Mouse (Mus musculus) spleen, adult 2 months (tissue): Measurements from ENCODE around the gene Rpl27a. TPM values are rescaled to one million over a fixed set of nuclear protein-coding genes. Genes with fewer than 3 reads are reported as not detected.

ENCODE experiments used
- DNase-seq, 2 experiments: peaks; one replicate each; pipeline versions ENCODE4 v3.0.0 to v3.0.0-alpha.2; 2012 to 2021; ENCODE audit warnings: low spot score in 2 of 2, low read depth in 1 of 2
- H3K27ac ChIP-seq: fragments of 200-500 bp; 2 replicates; pipeline ENCODE4 v1.5.1; 2012; ENCODE audit warnings: low read length, inconsistent platforms; ENCODE audit not compliant: insufficient read depth
- H3K27me3 ChIP-seq: fragments of 200-500 bp; 2 replicates; pipeline ENCODE4 v1.6.1; 2012; ENCODE audit warnings: mild to moderate bottlenecking, moderate library complexity, low read length, inconsistent platforms; ENCODE audit not compliant: control insufficient read depth, insufficient read depth
- H3K36me3 ChIP-seq: fragments of 200-500 bp; 2 replicates; pipeline ENCODE4 v1.6.1; 2012; ENCODE audit warnings: mild to moderate bottlenecking, low read length, inconsistent platforms; ENCODE audit not compliant: control insufficient read depth, insufficient read depth
- H3K4me1 ChIP-seq: fragments of 200-500 bp; 2 replicates; pipeline ENCODE4 v1.6.1; 2011; ENCODE audit warnings: inconsistent platforms; ENCODE audit not compliant: control insufficient read depth, insufficient read depth, insufficient read length
- H3K4me3 ChIP-seq: fragments of 200-500 bp; 2 replicates; pipeline ENCODE4 v1.5.1; 2011; ENCODE audit warnings: mild to moderate bottlenecking, inconsistent platforms; ENCODE audit not compliant: insufficient read depth, insufficient read length; ENCODE audit errors: extremely low read depth
- CTCF ChIP-seq: fragments of 200-500 bp; IDR thresholded peaks from 2 replicates; pipeline ENCODE4 v1.5.1; 2011; ENCODE audit warnings: mild to moderate bottlenecking, inconsistent platforms; ENCODE audit not compliant: insufficient read depth, insufficient read length, insufficient replicate concordance; ENCODE audit errors: extremely low read depth
- POLR2A ChIP-seq: fragments of 200-500 bp; IDR thresholded peaks from 2 replicates; pipeline ENCODE4 v1.6.1; 2011; ENCODE audit warnings: low read depth, low read length, inconsistent platforms
- WGBS: fragments of 180-500 bp; shearing (Covaris S2); methylation state at CpG from one replicate; pipeline ENCODE4 v1.1.7; 2018; 5-methylcytosine and 5-hydroxymethylcytosine counted together
- polyA plus RNA-seq: library from polyadenylated mRNA; depleted of rRNA; stranded (reverse); fragments of >200 nt; gene quantifications from 2 replicates; pipeline ENCODE4 v1.2.3, GENCODE M21; 2012

The Rpl27a gene
- polyA plus RNA-seq, 1 experiment: 545 TPM

DNA sequence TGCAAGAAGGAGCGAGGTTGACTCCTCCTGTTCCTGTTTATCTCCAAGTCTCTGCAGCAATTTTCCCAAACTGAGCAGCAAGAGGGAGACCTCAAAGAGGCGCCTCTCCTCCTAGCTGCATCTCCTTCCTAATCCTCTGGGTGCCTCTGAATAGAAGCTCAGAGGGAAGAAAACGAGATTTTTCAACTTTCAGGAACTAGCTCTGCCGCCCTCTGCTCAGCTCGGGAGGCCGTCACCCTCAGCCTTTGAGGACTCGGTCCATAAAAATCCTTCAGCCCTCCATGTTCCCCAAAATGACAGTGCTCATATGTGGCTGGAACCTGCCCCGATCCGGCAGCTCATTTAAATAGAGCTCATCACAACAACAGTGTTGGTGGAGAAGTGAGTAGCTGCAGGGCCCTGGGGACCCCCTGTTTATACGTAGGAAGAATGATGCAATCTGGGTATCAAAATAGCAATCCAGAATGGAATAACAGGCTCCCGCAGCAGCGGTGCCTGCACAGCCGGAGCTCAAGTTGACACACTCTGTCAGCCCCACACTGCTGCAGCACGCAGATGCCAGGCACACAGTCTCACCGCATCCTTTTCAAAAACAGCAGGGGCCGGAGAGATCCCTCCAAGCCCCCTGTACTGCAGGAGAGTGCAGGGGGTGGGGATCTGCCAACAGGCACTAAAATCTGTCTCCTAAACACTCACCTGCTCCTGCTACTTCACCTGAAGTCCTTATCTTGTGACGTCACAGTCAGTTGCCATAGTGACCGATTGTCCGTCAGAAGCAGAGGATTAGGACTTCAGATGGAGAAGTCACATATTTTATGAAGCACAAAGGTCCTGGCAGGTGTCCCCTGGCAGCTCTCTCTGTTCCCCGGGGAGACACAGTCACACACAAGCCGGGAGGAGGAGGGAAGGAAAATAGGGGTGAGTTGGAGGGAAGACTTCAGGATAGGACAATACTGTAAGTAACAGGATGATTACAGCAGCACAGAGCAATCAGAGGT is 25.3 kb upstream of the Rpl27a start:
- no peak for TF ChIP-seq POLR2A
- TF ChIP-seq CTCF: no peak
- no peak overlapping the region for H3K4me3 ChIP-seq
- H3K36me3 ChIP-seq: no peaks in the 10 kb centered on the region
- H3K27ac ChIP-seq: no peak overlapping the region
- H3K4me1 ChIP-seq: no peaks in the 10 kb centered on the region
- WGBS: 64% methylated on average over 21 of the region's 21 CpGs
- no peaks in the 10 kb centered on the region for H3K27me3 ChIP-seq
- no peak for DNase-seq

DNA sequence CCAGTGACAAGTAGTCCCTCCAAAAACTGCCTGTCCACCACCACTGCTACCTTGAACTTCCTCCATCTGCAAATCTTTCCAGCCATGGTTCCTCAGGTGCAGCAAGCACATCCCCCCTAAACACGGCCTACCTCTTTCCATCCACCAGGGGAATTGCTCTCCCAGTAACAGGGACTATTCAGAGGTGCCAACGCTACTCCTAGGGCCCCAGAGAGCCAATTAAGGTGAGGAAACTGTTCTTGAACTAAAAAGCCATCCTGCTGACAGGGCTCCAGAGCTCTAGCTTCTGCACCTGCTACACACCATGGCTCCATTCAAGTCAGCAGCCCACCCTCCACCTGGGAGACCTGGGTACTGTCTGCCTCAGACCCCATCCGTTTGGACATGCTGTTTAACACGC is 21.4 kb upstream of the Rpl27a start:
- 86% methylated on average over 4 of the region's 4 CpGs for WGBS
- Histone ChIP-seq H3K4me1 (no peaks in the 10 kb centered on the region), H3K36me3 (no peaks in the 10 kb centered on the region), H3K27me3 (no peaks in the 10 kb centered on the region), H3K4me3 (no peak overlapping the region), H3K27ac (no peak overlapping the region)
- no peak for TF ChIP-seq POLR2A
- TF ChIP-seq CTCF: no peak
- DNase-seq: no peak

DNA sequence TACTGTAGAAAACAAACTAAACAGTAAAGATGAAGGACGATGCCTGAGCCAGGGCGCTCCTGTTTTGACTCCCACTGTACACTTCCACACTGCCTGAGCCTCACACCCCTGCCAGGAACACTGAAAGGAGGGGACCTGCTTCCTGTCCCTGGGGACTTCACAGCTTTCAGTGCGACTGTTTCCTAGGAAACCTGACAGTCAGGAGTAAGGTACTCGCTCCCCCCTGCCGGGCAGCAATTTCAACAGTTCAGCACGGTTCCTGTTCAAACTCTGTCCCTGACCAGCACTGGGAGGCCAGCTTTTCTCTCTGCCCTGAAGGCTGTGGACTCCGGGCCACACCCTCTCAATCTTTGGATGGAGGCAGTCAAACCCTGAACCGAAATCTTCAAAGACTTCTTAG is 11.8 kb upstream of the Rpl27a start:
- Histone ChIP-seq H3K27me3 (no peaks in the 10 kb centered on the region), H3K27ac (no peak overlapping the region), H3K4me3 (no peak overlapping the region), H3K4me1 (no peaks in the 10 kb centered on the region), H3K36me3 (no peaks in the 10 kb centered on the region)
- WGBS: 27% methylated on average over 8 of the region's 8 CpGs
- TF ChIP-seq CTCF: no peak
- no peak for TF ChIP-seq POLR2A
- DNase-seq: no peak

GRCm38 (mm10) chr7:109507572-109507971 is 11.4 kb upstream of the Rpl27a start:
- Histone ChIP-seq H3K27ac (no peak overlapping the region), H3K4me3 (no peak overlapping the region), H3K36me3 (no peaks in the 10 kb centered on the region), H3K4me1 (no peaks in the 10 kb centered on the region), H3K27me3 (no peaks in the 10 kb centered on the region)
- WGBS: 74% methylated on average over 9 of the region's 9 CpGs
- no peak for TF ChIP-seq CTCF
- TF ChIP-seq POLR2A: no peak
- no peak for DNase-seq

GRCm38 (mm10) chr7:109508034-109508433 is 10.9 kb upstream of the Rpl27a start, which contains the start of gene Trim66:
Gene Trim66 (minus strand): TSS chr7:109508134.
- no peak for DNase-seq
- Histone ChIP-seq H3K4me1 (no peaks in the 10 kb centered on the region), H3K36me3 (no peaks in the 10 kb centered on the region), H3K27ac (no peak within 1 kb of the TSS), H3K4me3 (no peak within 1 kb of the TSS), H3K27me3 (no peaks in the 10 kb centered on the region)
- TF ChIP-seq POLR2A: no peak
- no peak for TF ChIP-seq CTCF
- WGBS: 91% methylated on average over 4 of the region's 4 CpGs

DNA sequence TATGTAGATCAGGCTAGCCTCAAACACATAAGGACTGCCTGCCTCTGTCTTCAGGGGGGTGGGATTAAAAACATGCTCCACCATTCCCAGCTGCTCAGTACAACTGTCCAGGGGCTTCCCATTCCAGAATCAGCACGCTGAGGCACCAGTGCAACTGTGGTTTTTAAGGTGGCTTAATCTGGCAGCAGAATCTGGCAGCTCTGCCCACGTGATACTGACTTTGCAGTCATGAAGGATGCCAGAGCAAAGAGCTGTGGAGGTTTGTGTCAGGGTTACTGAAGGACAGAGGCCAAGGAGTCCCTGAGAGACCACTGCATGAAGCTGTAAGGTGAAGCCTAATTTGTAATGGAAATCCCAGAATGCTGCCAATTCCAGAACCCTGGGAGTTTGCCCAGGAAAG is 8.1 kb upstream of the Rpl27a start:
- DNase-seq: no peak
- TF ChIP-seq CTCF: no peak
- no peak for TF ChIP-seq POLR2A
- H3K36me3 ChIP-seq: no peaks in the 10 kb centered on the region
- no peaks in the 10 kb centered on the region for H3K4me1 ChIP-seq
- H3K27ac ChIP-seq: no peak overlapping the region
- WGBS: 45% methylated on average over 2 of the region's 2 CpGs
- H3K27me3 ChIP-seq: no peaks in the 10 kb centered on the region
- no peak overlapping the region for H3K4me3 ChIP-seq

- no peak for DNase-seq
- H3K27ac ChIP-seq: no peak overlapping the region
- no peaks in the 10 kb centered on the region for H3K4me1 ChIP-seq
- WGBS: 91% methylated on average over 3 of the region's 3 CpGs
- H3K27me3 ChIP-seq: no peaks in the 10 kb centered on the region
- TF ChIP-seq CTCF: no peak
- no peak for TF ChIP-seq POLR2A
- H3K36me3 ChIP-seq: no peaks in the 10 kb centered on the region
- no peak overlapping the region for H3K4me3 ChIP-seq
Measured at GRCm38 (mm10) chr7:109511838-109512237, 7.1 kb upstream of the Rpl27a start.
